Mouse (Mus musculus): Measurements from ENCODE around the gene Prrx2. TPM values are rescaled to one million over a fixed set of nuclear protein-coding genes. Genes with fewer than 3 reads are reported as not detected.
A peak's percentile ranks its signal among the peaks of the same experiment; 100 is the strongest.

The Prrx2 gene
- total and polyA plus RNA-seq, 2 experiments from 2014 or later, result 5.6 to 6.7 TPM

GRCm38 (mm10) chr2:30821073-30821472 is 13.7 kb upstream of the Prrx2 start:
- Histone ChIP-seq H3K36me3 (ENCODE audit: insufficient read depth, low read length) (peaks cover 62% of the 10 kb centered on the region), H3K4me3 (ENCODE audit: low read length) (no peak overlapping the region), H3K27me3 (ENCODE audit: insufficient read depth, low read length) (no peaks in the 10 kb centered on the region), H3K4me1 (ENCODE audit: insufficient read depth, low read length) (no peaks in the 10 kb centered on the region), H3K9ac (replicated peaks; ENCODE audit: low read length) (no peak overlapping the region), H3K27ac (no peak overlapping the region), H3K4me2 (ENCODE audit: low read depth, low read length) (no peak overlapping the region), H3K9me3 (ENCODE audit: low read length) (no peaks in the 10 kb centered on the region)
- peak; percentile 56 for TF ChIP-seq CTCF (IDR thresholded peaks at IDR 0.05; ENCODE audit: low read depth)
- DNase-seq (ENCODE audit: low spot score), result no peak
- 98% methylated on average over 3 of the region's 3 CpGs for WGBS
- no peak for ATAC-seq

- Histone ChIP-seq H3K9ac (replicated peaks; ENCODE audit: low read length) (no peak overlapping the region), H3K27ac (peak overlapping the region; percentile 26; the same call in 1 of the 2 replicates), H3K9me3 (ENCODE audit: low read length) (no peaks in the 10 kb centered on the region), H3K4me1 (ENCODE audit: insufficient read depth, low read length) (0 out of 2 replicates have a peak, but pooled peaks cover 6% of the 10 kb centered on the region), H3K36me3 (ENCODE audit: insufficient read depth, low read length) (peaks cover 55% of the 10 kb centered on the region), H3K4me3 (ENCODE audit: low read length) (no peak overlapping the region), H3K27me3 (ENCODE audit: insufficient read depth, low read length) (no peaks in the 10 kb centered on the region), H3K4me2 (ENCODE audit: low read depth, low read length) (no peak overlapping the region)
- ATAC-seq (no peak), DNase-seq (ENCODE audit: low spot score) (no peak)
- 87% methylated on average over 8 of the region's 8 CpGs for WGBS
- TF ChIP-seq CTCF (IDR thresholded peaks at IDR 0.05; ENCODE audit: low read depth), result no peak
Measured at GRCm38 (mm10) chr2:30822460-30822859, 12.3 kb upstream of the Prrx2 start.

- H3K4me2 ChIP-seq (ENCODE audit: low read depth, low read length), result no peak overlapping the region
- DNase-seq (ENCODE audit: low spot score) (peak; percentile 82), ATAC-seq (peak; percentile 59)
- no peaks in the 10 kb centered on the region for H3K27me3 ChIP-seq (ENCODE audit: insufficient read depth, low read length)
- no peak overlapping the region for H3K9ac ChIP-seq (replicated peaks; ENCODE audit: low read length)
- 0 out of 2 replicates have a peak, but pooled peaks have one; percentile 3 for TF ChIP-seq CTCF (IDR thresholded peaks at IDR 0.05; ENCODE audit: low read depth)
- H3K36me3 ChIP-seq (ENCODE audit: insufficient read depth, low read length), result peaks cover 55% of the 10 kb centered on the region
- H3K27ac ChIP-seq, result peak overlapping the region; percentile 26; the same call in 1 of the 2 replicates
- H3K4me3 ChIP-seq (ENCODE audit: low read length), result no peak overlapping the region
- 0 out of 2 replicates have a peak, but pooled peaks cover 6% of the 10 kb centered on the region for H3K4me1 ChIP-seq (ENCODE audit: insufficient read depth, low read length)
- no peaks in the 10 kb centered on the region for H3K9me3 ChIP-seq (ENCODE audit: low read length)
- WGBS, result 64% methylated on average over 13 of the region's 13 CpGs
Measured at GRCm38 (mm10) chr2:30823385-30824153, 11.2 kb upstream of the Prrx2 start.

- no peaks in the 10 kb centered on the region for H3K9me3 ChIP-seq (ENCODE audit: low read length)
- WGBS, result 35% methylated on average over 26 of the region's 26 CpGs
- peak; percentile 74 for DNase-seq (ENCODE audit: low spot score)
- H3K27ac ChIP-seq, result peak overlapping the region; percentile 71
- H3K4me3 ChIP-seq (ENCODE audit: low read length), result peak overlapping the region; percentile 83
- peaks cover 36% of the 10 kb centered on the region for H3K36me3 ChIP-seq (ENCODE audit: insufficient read depth, low read length)
- H3K4me2 ChIP-seq (ENCODE audit: low read depth, low read length), result peak overlapping the region; percentile 65
- peak; percentile 60 for TF ChIP-seq CTCF (IDR thresholded peaks at IDR 0.05; ENCODE audit: low read depth)
- no peaks in the 10 kb centered on the region for H3K27me3 ChIP-seq (ENCODE audit: insufficient read depth, low read length)
- ATAC-seq, result peak; percentile 6
- 0 out of 2 replicates have a peak, but pooled peaks cover 6% of the 10 kb centered on the region for H3K4me1 ChIP-seq (ENCODE audit: insufficient read depth, low read length)
- peak overlapping the region; percentile 64 for H3K9ac ChIP-seq (replicated peaks; ENCODE audit: low read length)
Measured at GRCm38 (mm10) chr2:30826825-30827748, 7.7 kb upstream of the Prrx2 start.

- H3K27me3 ChIP-seq (ENCODE audit: insufficient read depth, low read length), result no peaks in the 10 kb centered on the region
- ATAC-seq (peak; percentile 92), DNase-seq (ENCODE audit: low spot score) (peak; percentile 95)
- peaks cover 28% of the 10 kb centered on the region for H3K36me3 ChIP-seq (ENCODE audit: insufficient read depth, low read length)
- H3K4me3 ChIP-seq (ENCODE audit: low read length), result peak overlapping the region; percentile 83
- peak overlapping the region; percentile 65 for H3K4me2 ChIP-seq (ENCODE audit: low read depth, low read length)
- peak overlapping the region; percentile 71 for H3K27ac ChIP-seq
- H3K9ac ChIP-seq (replicated peaks; ENCODE audit: low read length), result peak overlapping the region; percentile 64
- no peaks in the 10 kb centered on the region for H3K9me3 ChIP-seq (ENCODE audit: low read length)
- TF ChIP-seq CTCF (IDR thresholded peaks at IDR 0.05; ENCODE audit: low read depth), result peak; percentile 97
- 0 out of 2 replicates have a peak, but pooled peaks cover 6% of the 10 kb centered on the region for H3K4me1 ChIP-seq (ENCODE audit: insufficient read depth, low read length)
- WGBS, result under 1% methylated on average over 63 of the region's 63 CpGs
Measured at GRCm38 (mm10) chr2:30827749-30828475, 6.9 kb upstream of the Prrx2 start.

- Histone ChIP-seq H3K27ac (no peak overlapping the region), H3K4me3 (ENCODE audit: low read length) (no peak overlapping the region), H3K9ac (replicated peaks; ENCODE audit: low read length) (no peak overlapping the region), H3K9me3 (ENCODE audit: low read length) (no peaks in the 10 kb centered on the region), H3K27me3 (ENCODE audit: insufficient read depth, low read length) (no peaks in the 10 kb centered on the region), H3K4me1 (ENCODE audit: insufficient read depth, low read length) (0 out of 2 replicates have a peak, but pooled peaks cover 6% of the 10 kb centered on the region), H3K36me3 (ENCODE audit: insufficient read depth, low read length) (peaks cover 16% of the 10 kb centered on the region), H3K4me2 (ENCODE audit: low read depth, low read length) (no peak overlapping the region)
- DNase-seq (ENCODE audit: low spot score) (peak; percentile 28), ATAC-seq (no peak)
- 41% methylated on average over 5 of the region's 5 CpGs for WGBS
- TF ChIP-seq CTCF (IDR thresholded peaks at IDR 0.05; ENCODE audit: low read depth), result peak; percentile 60
Measured at GRCm38 (mm10) chr2:30829315-30829714, 5.5 kb upstream of the Prrx2 start.

Data from hindbrain, postnatal 0 days (tissue).